8 mouse cellular contexts compared by ENCODE assay signal in the genomic region with DNA sequence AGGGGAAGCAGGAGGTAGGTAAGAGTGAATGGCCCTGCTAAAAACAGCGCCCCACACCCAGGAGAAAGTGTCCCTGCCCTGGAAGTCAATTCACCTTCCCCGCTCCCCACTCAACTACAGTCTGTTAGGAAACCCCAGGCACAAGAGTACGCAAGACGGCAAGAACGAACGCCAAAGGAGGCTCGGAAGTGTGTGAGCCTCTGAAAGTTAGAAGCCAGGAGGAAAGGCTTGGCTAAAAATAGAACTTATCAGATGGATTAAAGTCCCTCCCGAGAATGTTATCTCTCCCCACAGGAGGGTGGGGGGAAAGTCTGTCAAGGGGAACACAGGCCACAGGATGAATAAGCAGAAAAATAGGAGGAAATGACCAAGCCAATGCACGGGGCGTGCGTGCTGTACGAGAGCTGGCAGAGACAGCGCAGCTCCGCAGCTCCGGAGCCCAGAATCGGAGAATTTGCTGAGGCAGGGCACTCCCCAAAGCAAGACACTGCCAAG. TPM values are rescaled to one million over a fixed set of nuclear protein-coding genes. Genes with fewer than 3 reads are reported as not detected.
DNase-seq lines count a peak whose midpoint lies in the region; ATAC-seq and TF ChIP-seq lines count a peak whose summit lies in the region.

No protein-coding gene starts in this region.

- WGBS in forebrain, embryonic 13.5 days, result 1% methylated on average over 16 of the region's 16 CpGs
- under 1% methylated on average over 16 of the region's 16 CpGs for WGBS in hindbrain, embryonic 16.5 days
- WGBS in liver, embryonic 12.5 days (ENCODE audit: insufficient replicate concordance), result under 1% methylated on average over 16 of the region's 16 CpGs

- no peaks in the 10 kb centered on the region for H3K9me3 ChIP-seq in ES-Bruce4 (replicated peaks; ENCODE audit: control insufficient read depth, insufficient read depth, low read length, poor library complexity, severe bottlenecking)
- H3K9me3 ChIP-seq in forebrain, embryonic 13.5 days (replicated peaks), result no peaks in the 10 kb centered on the region
- H3K9me3 ChIP-seq in hindbrain, embryonic 16.5 days (ENCODE audit: control insufficient read depth, low read length), result no peaks in the 10 kb centered on the region
- no peaks in the 10 kb centered on the region for H3K9me3 ChIP-seq in liver, embryonic 12.5 days (replicated peaks)

- no peak overlapping the region for H3ac ChIP-seq in myocyte (ENCODE audit: control insufficient read depth, insufficient read length)

- H3K9ac ChIP-seq in ES-Bruce4 (ENCODE audit: low read depth, poor library complexity, severe bottlenecking), result peak overlapping the region; percentile 23; the same call in 1 of the 2 replicates
- H3K9ac ChIP-seq in forebrain, embryonic 13.5 days, result peak overlapping the region; percentile 45
- 0 out of 2 replicates have a peak overlapping the region, but pooled peaks have one; percentile 20 for H3K9ac ChIP-seq in hindbrain, embryonic 16.5 days (ENCODE audit: low read depth, low read length)
- peak overlapping the region; percentile 67 for H3K9ac ChIP-seq in liver, embryonic 12.5 days

- no peak for TF ChIP-seq CTCF in ES-Bruce4 (IDR thresholded peaks at IDR 0.05; ENCODE audit: low read depth, low read length)

- H3K27ac ChIP-seq in ES-Bruce4 (ENCODE audit: insufficient read depth, low read length), result peak overlapping the region; percentile 40; the same call in 1 of the 2 replicates
- no peak overlapping the region for H3K27ac ChIP-seq in forebrain, embryonic 13.5 days
- no peak overlapping the region for H3K27ac ChIP-seq in hindbrain, embryonic 16.5 days (ENCODE audit: low read depth, low read length)
- H3K27ac ChIP-seq in liver, embryonic 12.5 days, result peak overlapping the region; percentile 94

- 0 out of 2 replicates have a peak, but pooled peaks have one; percentile 43 for ATAC-seq in forebrain, embryonic 13.5 days
- ATAC-seq in hindbrain, embryonic 16.5 days, result peak; percentile 64
- peak; percentile 94 for ATAC-seq in liver, embryonic 12.5 days

- peak overlapping the region; percentile 60 for H3K4me3 ChIP-seq in ES-Bruce4 (ENCODE audit: low read depth, low read length)
- peak overlapping the region; percentile 27 for H3K4me3 ChIP-seq in forebrain, embryonic 13.5 days
- peak overlapping the region; percentile 25 for H3K4me3 ChIP-seq in hindbrain, embryonic 16.5 days (ENCODE audit: low read length)
- peak overlapping the region; percentile 45 for H3K4me3 ChIP-seq in liver, embryonic 12.5 days
- H3K4me3 ChIP-seq in myocyte, result peak overlapping the region; percentile 16

- peak; percentile 71; the same call in 1 of the 2 replicates for TF ChIP-seq EP300 in ES-Bruce4 (IDR thresholded peaks at IDR 0.05; ENCODE audit: insufficient read depth, low read depth, low read length)

- H3K4me1 ChIP-seq in ES-Bruce4 (ENCODE audit: control insufficient read depth, insufficient read depth, low read length), result peaks cover 9% of the 10 kb centered on the region
- peaks cover 27% of the 10 kb centered on the region for H3K4me1 ChIP-seq in forebrain, embryonic 13.5 days
- H3K4me1 ChIP-seq in hindbrain, embryonic 16.5 days (ENCODE audit: control insufficient read depth, insufficient read depth, low read depth, low read length), result peaks cover 13% of the 10 kb centered on the region
- H3K4me1 ChIP-seq in liver, embryonic 12.5 days, result peaks cover 63% of the 10 kb centered on the region

- H3K27me3 ChIP-seq in ES-Bruce4 (ENCODE audit: control insufficient read depth, insufficient read depth, low read length, poor library complexity, severe bottlenecking) (no peaks in the 10 kb centered on the region), myocyte (ENCODE audit: control insufficient read depth, insufficient read depth, insufficient read length) (no peaks in the 10 kb centered on the region)
- peaks cover 19% of the 10 kb centered on the region; the same call in 1 of the 2 replicates for H3K27me3 ChIP-seq in forebrain, embryonic 13.5 days
- peaks cover 8% of the 10 kb centered on the region; the same call in 1 of the 2 replicates for H3K27me3 ChIP-seq in hindbrain, embryonic 16.5 days (replicated peaks; ENCODE audit: control insufficient read depth, insufficient read depth, low read length)
- peaks cover 20% of the 10 kb centered on the region; the same call in 1 of the 2 replicates for H3K27me3 ChIP-seq in liver, embryonic 12.5 days (replicated peaks)

- peak; percentile 53 for DNase-seq in adrenal gland, postnatal 10 days
- no peak for DNase-seq in layer of hippocampus, postnatal 36 days
- no peak for DNase-seq in layer of hippocampus, adult 8-10 months (ENCODE audit: low spot score in 2 of 2)

- no peak for TF ChIP-seq POLR2A in ES-Bruce4 (IDR thresholded peaks at IDR 0.05; ENCODE audit: insufficient read depth, low read length)
- TF ChIP-seq POLR2A in myocyte (IDR thresholded peaks at IDR 0.05; ENCODE audit: insufficient read length, low read depth), result peak; percentile 55

- peak overlapping the region; percentile 60 for H3K4me2 ChIP-seq in forebrain, embryonic 13.5 days
- H3K4me2 ChIP-seq in hindbrain, embryonic 16.5 days (ENCODE audit: low read length), result peak overlapping the region; percentile 56
- peak overlapping the region; percentile 78 for H3K4me2 ChIP-seq in liver, embryonic 12.5 days
- H3K4me2 ChIP-seq in myocyte (ENCODE audit: low read depth), result peak overlapping the region; percentile 95

- no peaks in the 10 kb centered on the region for H3K79me2 ChIP-seq in myocyte (ENCODE audit: control insufficient read depth, insufficient read depth)

- H3K36me3 ChIP-seq in ES-Bruce4 (ENCODE audit: control insufficient read depth, insufficient read depth, low read length, poor library complexity, severe bottlenecking) (no peaks in the 10 kb centered on the region), myocyte (ENCODE audit: control insufficient read depth, insufficient read depth) (no peaks in the 10 kb centered on the region)
- H3K36me3 ChIP-seq in forebrain, embryonic 13.5 days (ENCODE audit: poor library complexity, severe bottlenecking), result no peaks in the 10 kb centered on the region
- H3K36me3 ChIP-seq in hindbrain, embryonic 16.5 days (ENCODE audit: control insufficient read depth, insufficient read depth, low read length), result no peaks in the 10 kb centered on the region
- H3K36me3 ChIP-seq in liver, embryonic 12.5 days, result no peaks in the 10 kb centered on the region

TF ChIP-seq in myocyte, 11 proteins besides CTCF, POLR2A, EP300 and RAD21:
- TF ChIP-seq SRF (IDR thresholded peaks at IDR 0.05; ENCODE audit: control insufficient read depth, insufficient read length, low read depth) (no peak), USF1 (IDR thresholded peaks at IDR 0.05; ENCODE audit: low read depth) (no peak), MYOG (IDR thresholded peaks at IDR 0.05; ENCODE audit: control insufficient read depth in 1 of 3, insufficient read depth in 1 of 3, insufficient read length in 2 of 3, low read depth in 2 of 3) (no peak), MYOD1 (IDR thresholded peaks at IDR 0.05; ENCODE audit: control insufficient read depth in 1 of 3, insufficient read length in 2 of 3, low read depth in 2 of 3) (no peak), REST (IDR thresholded peaks at IDR 0.05; ENCODE audit: insufficient read depth, insufficient read length) (no peak), TCF12 (IDR thresholded peaks at IDR 0.05; ENCODE audit: insufficient read depth, poor library complexity, severe bottlenecking) (no peak), E2F4 (IDR thresholded peaks at IDR 0.05; ENCODE audit: insufficient read depth) (no peak), MAX (IDR thresholded peaks at IDR 0.05; ENCODE audit: low read depth) (no peak), POLR2AphosphoS2 (IDR thresholded peaks at IDR 0.05; ENCODE audit: insufficient read length, low read depth) (no peak), TCF3 (IDR thresholded peaks at IDR 0.05; ENCODE audit: insufficient read length, low read depth) (no peak)
TF ChIP-seq in myocyte: peak in this region for 0.

RNA-seq across cellular contexts. Expression of a gene that starts 41.0 kb away (rescaled TPM):
- polyA plus RNA-seq in ES-Bruce4 (2011; ENCODE audit: insufficient read depth, insufficient read length, low read depth, missing spikeins), result 19.2 and 20.0 TPM in 2 replicates
- total RNA-seq in adrenal gland, postnatal 10 days (2021), result 1 to 10 TPM; 6.1 to 7.3 TPM
- polyA plus RNA-seq in forebrain, embryonic 13.5 days (2015; fragmentation: Nextera tagmentation; extraction: Ambion mirVana), result 3.9 TPM in 2 replicates
- polyA plus RNA-seq in hindbrain, embryonic 16.5 days (2015; fragmentation: Nextera tagmentation; extraction: Ambion mirVana), result 7.4 and 7.6 TPM in 2 replicates
- polyA plus RNA-seq in liver, embryonic 12.5 days (2016; fragmentation: Nextera tagmentation; extraction: Ambion mirVana), result 3.5 and 3.8 TPM in 2 replicates
- polyA plus RNA-seq in myocyte (2012; fragmentation: generic; extraction: Trizol), result 130 TPM
- total RNA-seq in layer of hippocampus, postnatal 36 days (2021), result 1 to 10 TPM; 4.9 to 5.2 TPM
- 1 to 10 TPM; 4.4 to 7.1 (median 5.3) TPM for total RNA-seq in layer of hippocampus, adult 8-10 months (2022)

Comparison
In these comparisons a context has a peak if more than half of its experiments do, and no peak if none do; other contexts are left out.
1. H3K27ac ChIP-seq: peak in ES-Bruce4 (single experiment) and liver, embryonic 12.5 days (single experiment); none in forebrain, embryonic 13.5 days (single experiment) and hindbrain, embryonic 16.5 days (single experiment).
2. ATAC-seq: peak in every context shown above with its lines; median percentile 94 in liver, embryonic 12.5 days; 64 in hindbrain, embryonic 16.5 days; 43 in forebrain, embryonic 13.5 days.
3. Peak in every context shown above with its lines, with median percentiles within 50 percentile points of each other: H3K4me3 ChIP-seq, H3K9ac ChIP-seq and H3K4me2 ChIP-seq.